Mouse (Mus musculus): ENCODE measurements around the gene Pkn3. TPM values are rescaled to one million over a fixed set of nuclear protein-coding genes. Genes with fewer than 3 reads are reported as not detected.

The Pkn3 gene
- polyA plus RNA-seq (2015; fragmentation: Nextera tagmentation; extraction: Ambion mirVana): 2.3 and 2.5 TPM in 2 replicates

GRCm38 (mm10) chr2:30077502-30078348, at the start of gene Pkn3:
TSS of gene Pkn3 (plus strand) at chr2:30077684.
- peak; percentile 69 for ATAC-seq (ENCODE audit: insufficient read depth)
- WGBS (ENCODE audit: insufficient replicate concordance): under 1% methylated on average over 53 of the region's 53 CpGs
- Histone ChIP-seq H3K9ac (peak within 1 kb of the TSS; percentile 55), H3K4me3 (replicated peaks) (peak within 1 kb of the TSS; percentile 66), H3K27me3 (no peaks in the 10 kb centered on the region), H3K4me1 (replicated peaks) (peaks cover 21% of the 10 kb centered on the region), H3K27ac (replicated peaks) (peak within 1 kb of the TSS; percentile 64), H3K4me2 (peak within 1 kb of the TSS; percentile 96), H3K36me3 (replicated peaks) (peaks cover 9% of the 10 kb centered on the region; the same call in 1 of the 2 replicates), H3K9me3 (replicated peaks) (no peaks in the 10 kb centered on the region)

GRCm38 (mm10) chr2:30032244-30032846, 45.1 kb upstream of the Pkn3 start:
- Histone ChIP-seq H3K4me3 (replicated peaks) (no peak overlapping the region), H3K9ac (no peak overlapping the region), H3K36me3 (replicated peaks) (peaks cover 40% of the 10 kb centered on the region), H3K27ac (replicated peaks) (no peak overlapping the region), H3K4me1 (replicated peaks) (no peaks in the 10 kb centered on the region), H3K4me2 (no peak overlapping the region), H3K9me3 (replicated peaks) (no peaks in the 10 kb centered on the region), H3K27me3 (no peaks in the 10 kb centered on the region)
- whole genome bisulfite sequencing (ENCODE audit: insufficient replicate concordance): 59% methylated on average over 11 of the region's 11 CpGs
- no peak for ATAC-seq (ENCODE audit: insufficient read depth)

DNA sequence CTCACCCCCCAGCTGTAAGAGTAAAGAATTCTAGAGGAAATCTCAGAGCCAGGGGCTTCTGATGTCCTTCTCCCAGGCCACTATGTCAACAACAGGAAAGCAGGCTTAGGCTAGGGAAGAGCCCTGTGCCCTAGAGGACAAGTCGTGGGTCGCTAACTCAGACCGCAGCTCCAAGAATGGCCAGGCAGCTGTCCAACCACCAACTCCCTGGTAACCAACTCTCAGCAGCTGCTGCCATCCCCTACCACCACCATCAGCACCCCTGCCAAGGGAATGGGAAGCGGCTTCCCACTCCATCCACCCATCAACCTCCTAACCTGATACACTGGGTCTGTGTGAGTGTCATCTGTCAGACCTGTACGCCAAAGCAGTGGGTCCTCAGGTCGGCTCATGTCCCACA, 44.5 kb upstream of the Pkn3 start:
- H3K9ac ChIP-seq: no peak overlapping the region
- ATAC-seq (ENCODE audit: insufficient read depth): no peak
- H3K27me3 ChIP-seq: no peaks in the 10 kb centered on the region
- no peaks in the 10 kb centered on the region for H3K9me3 ChIP-seq (replicated peaks)
- no peaks in the 10 kb centered on the region for H3K4me1 ChIP-seq (replicated peaks)
- peaks cover 33% of the 10 kb centered on the region for H3K36me3 ChIP-seq (replicated peaks)
- no peak overlapping the region for H3K4me2 ChIP-seq
- 71% methylated on average over 6 of the region's 6 CpGs for WGBS (ENCODE audit: insufficient replicate concordance)
- no peak overlapping the region for H3K4me3 ChIP-seq (replicated peaks)
- H3K27ac ChIP-seq (replicated peaks): no peak overlapping the region

DNA sequence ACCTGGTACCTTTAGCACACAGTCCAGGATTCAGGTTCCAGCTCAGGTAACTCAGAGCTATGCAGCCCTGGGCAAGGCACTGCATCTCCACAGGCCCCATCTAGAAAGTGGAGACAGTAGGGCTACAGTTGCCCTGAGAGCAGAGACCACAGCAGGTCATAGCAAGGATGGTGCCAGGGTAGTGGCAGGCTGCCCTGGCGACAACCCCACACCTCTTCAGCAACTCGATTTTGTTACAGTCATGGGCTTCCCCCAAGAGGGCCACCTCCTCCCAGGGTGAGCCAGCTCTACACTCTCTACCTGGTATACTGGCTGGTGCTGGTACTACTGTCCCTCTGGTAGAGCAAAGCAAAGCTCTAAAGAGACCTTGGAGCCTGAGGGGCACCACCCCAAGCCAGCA, 39.7 kb upstream of the Pkn3 start:
- Histone ChIP-seq H3K36me3 (replicated peaks) (no peaks in the 10 kb centered on the region), H3K4me2 (no peak overlapping the region), H3K27me3 (no peaks in the 10 kb centered on the region), H3K27ac (replicated peaks) (no peak overlapping the region), H3K4me1 (replicated peaks) (peaks cover 6% of the 10 kb centered on the region), H3K9me3 (replicated peaks) (no peaks in the 10 kb centered on the region), H3K4me3 (replicated peaks) (no peak overlapping the region), H3K9ac (no peak overlapping the region)
- WGBS (ENCODE audit: insufficient replicate concordance): 73% methylated on average over 2 of the region's 2 CpGs
- no peak for ATAC-seq (ENCODE audit: insufficient read depth)

- Histone ChIP-seq H3K9ac (no peak overlapping the region), H3K9me3 (replicated peaks) (no peaks in the 10 kb centered on the region), H3K36me3 (replicated peaks) (no peaks in the 10 kb centered on the region), H3K4me3 (replicated peaks) (no peak overlapping the region), H3K4me2 (no peak overlapping the region), H3K4me1 (replicated peaks) (peaks cover 7% of the 10 kb centered on the region), H3K27ac (replicated peaks) (no peak overlapping the region), H3K27me3 (no peaks in the 10 kb centered on the region)
- ATAC-seq (ENCODE audit: insufficient read depth): no peak
- 75% methylated on average over 10 of the region's 10 CpGs for WGBS (ENCODE audit: insufficient replicate concordance)
These were observed 39.1 kb upstream of the Pkn3 start for GRCm38 (mm10) chr2:30038370-30038769.

- no peak for ATAC-seq (ENCODE audit: insufficient read depth)
These were observed 37.8 kb upstream of the Pkn3 start for GRCm38 (mm10) chr2:30039687-30040086.

DNA sequence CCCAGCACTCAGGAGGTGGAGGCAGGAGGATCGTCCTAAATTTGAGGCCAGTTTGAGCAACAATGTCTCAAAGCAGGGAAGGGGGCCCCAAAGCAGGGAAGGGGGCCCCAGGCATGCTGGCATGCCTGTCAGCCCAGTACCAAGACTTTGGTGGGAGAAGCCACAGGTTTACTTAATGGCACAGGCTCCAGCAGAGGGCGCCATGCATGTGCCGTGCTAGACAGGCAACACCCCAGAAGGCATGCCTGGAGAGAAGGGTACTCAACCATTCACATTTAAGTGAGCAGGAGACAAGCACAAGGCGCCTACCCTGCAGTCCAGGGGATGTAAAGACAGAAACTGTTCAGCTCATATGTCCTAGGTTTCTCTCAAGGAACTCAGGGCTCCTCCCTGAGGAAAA, 35.0 kb upstream of the Pkn3 start:
- Histone ChIP-seq H3K27me3 (no peaks in the 10 kb centered on the region), H3K4me1 (replicated peaks) (peaks cover 8% of the 10 kb centered on the region), H3K4me3 (replicated peaks) (no peak overlapping the region), H3K27ac (replicated peaks) (no peak overlapping the region), H3K4me2 (no peak overlapping the region), H3K36me3 (replicated peaks) (no peaks in the 10 kb centered on the region), H3K9ac (no peak overlapping the region), H3K9me3 (replicated peaks) (no peaks in the 10 kb centered on the region)
- 7% methylated on average over 4 of the region's 4 CpGs for WGBS (ENCODE audit: insufficient replicate concordance)
- ATAC-seq (ENCODE audit: insufficient read depth): peak; percentile 37; the same call in 1 of the 2 replicates

More at GRCm38 (mm10) chr2:30039687-30040086, 37.8 kb upstream of the Pkn3 start:
- Histone ChIP-seq H3K4me3 (replicated peaks) (no peak overlapping the region), H3K4me1 (replicated peaks) (peaks cover 7% of the 10 kb centered on the region), H3K4me2 (no peak overlapping the region), H3K9me3 (replicated peaks) (no peaks in the 10 kb centered on the region), H3K36me3 (replicated peaks) (no peaks in the 10 kb centered on the region), H3K27me3 (no peaks in the 10 kb centered on the region), H3K27ac (replicated peaks) (no peak overlapping the region), H3K9ac (no peak overlapping the region)

GRCm38 (mm10) chr2:30044550-30044949, 32.9 kb upstream of the Pkn3 start:
- no peak overlapping the region for H3K27ac ChIP-seq (replicated peaks)
- WGBS (ENCODE audit: insufficient replicate concordance): 62% methylated on average over 5 of the region's 5 CpGs
- H3K9me3 ChIP-seq (replicated peaks): no peaks in the 10 kb centered on the region
- no peak overlapping the region for H3K9ac ChIP-seq
- H3K36me3 ChIP-seq (replicated peaks): no peaks in the 10 kb centered on the region
- no peak overlapping the region for H3K4me3 ChIP-seq (replicated peaks)
- H3K27me3 ChIP-seq: no peaks in the 10 kb centered on the region
- peaks cover 26% of the 10 kb centered on the region for H3K4me1 ChIP-seq (replicated peaks)
- no peak overlapping the region for H3K4me2 ChIP-seq
- no peak for ATAC-seq (ENCODE audit: insufficient read depth)

DNA sequence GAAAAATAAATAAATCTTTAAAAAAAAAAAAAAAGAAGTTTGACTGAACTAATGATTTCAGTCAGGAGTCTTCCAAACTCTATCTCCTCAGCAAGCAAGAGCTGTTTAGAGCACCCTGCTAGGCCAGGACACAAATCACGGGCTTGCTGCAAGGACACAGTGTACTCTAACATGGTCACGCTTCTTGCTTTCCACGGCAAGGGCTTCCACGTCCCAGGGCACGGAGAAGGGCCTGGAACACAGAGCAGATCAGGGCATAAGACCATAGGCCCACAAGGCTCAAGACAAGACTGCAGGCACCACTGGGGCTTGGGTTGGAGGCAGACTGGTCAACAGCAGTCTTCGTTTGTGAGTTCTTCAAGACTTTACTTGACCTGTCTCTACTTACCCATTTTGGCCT, 30.4 kb upstream of the Pkn3 start:
- no peaks in the 10 kb centered on the region for H3K9me3 ChIP-seq (replicated peaks)
- peaks cover 30% of the 10 kb centered on the region for H3K4me1 ChIP-seq (replicated peaks)
- no peak overlapping the region for H3K4me3 ChIP-seq (replicated peaks)
- H3K9ac ChIP-seq: no peak overlapping the region
- ATAC-seq (ENCODE audit: insufficient read depth): no peak
- no peak overlapping the region for H3K4me2 ChIP-seq
- H3K27ac ChIP-seq (replicated peaks): no peak overlapping the region
- 91% methylated on average over 6 of the region's 6 CpGs for WGBS (ENCODE audit: insufficient replicate concordance)
- no peaks in the 10 kb centered on the region for H3K36me3 ChIP-seq (replicated peaks)
- no peaks in the 10 kb centered on the region for H3K27me3 ChIP-seq

GRCm38 (mm10) chr2:30048101-30048501, 29.4 kb upstream of the Pkn3 start:
- no peaks in the 10 kb centered on the region for H3K9me3 ChIP-seq (replicated peaks)
- ATAC-seq (ENCODE audit: insufficient read depth): no peak
- peak overlapping the region; percentile 92 for H3K4me2 ChIP-seq
- H3K4me3 ChIP-seq (replicated peaks): peak overlapping the region; percentile 68
- peaks cover under 1% of the 10 kb centered on the region for H3K27me3 ChIP-seq
- no peaks in the 10 kb centered on the region for H3K36me3 ChIP-seq (replicated peaks)
- H3K9ac ChIP-seq: peak overlapping the region; percentile 68
- peaks cover 23% of the 10 kb centered on the region for H3K4me1 ChIP-seq (replicated peaks)
- H3K27ac ChIP-seq (replicated peaks): peak overlapping the region; percentile 88
- WGBS (ENCODE audit: insufficient replicate concordance): 40% methylated on average over 11 of the region's 11 CpGs

DNA sequence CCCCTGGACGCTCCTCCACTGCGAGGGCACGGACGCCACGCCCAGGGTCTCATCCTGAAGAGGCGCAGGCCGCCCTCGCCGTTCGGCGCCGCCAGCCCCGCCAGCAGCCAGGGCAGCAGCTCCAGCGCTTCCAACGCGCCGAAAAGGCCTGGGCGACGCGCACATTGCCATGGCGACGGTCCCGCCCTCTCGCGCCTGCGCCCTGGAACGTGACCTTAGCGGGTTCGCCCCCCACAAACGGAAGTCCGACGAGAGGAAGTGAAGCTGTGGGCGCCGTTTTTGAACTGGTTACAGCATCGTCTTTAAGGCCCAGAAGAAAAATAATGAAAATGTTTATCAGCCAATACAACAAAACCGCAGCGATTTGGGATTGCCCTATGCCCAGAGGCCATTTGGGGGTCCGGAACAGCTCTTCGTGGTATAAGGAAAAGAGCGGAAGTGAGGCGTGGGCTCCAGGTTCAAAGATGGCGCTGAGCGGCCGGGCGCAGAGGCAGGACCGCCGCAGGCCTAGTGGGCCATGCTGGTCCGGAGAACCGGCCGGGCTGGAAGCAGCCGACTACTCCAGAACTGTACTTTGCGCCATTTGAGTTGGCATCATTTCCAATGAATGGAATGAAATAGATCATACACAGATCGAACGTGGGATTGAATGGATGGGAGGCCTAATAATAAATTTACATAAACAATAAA, 28.6 kb upstream of the Pkn3 start, which contains the start of gene Wdr34:
TSS of gene Wdr34 (minus strand) at position 183 of the 690 bp plus-strand sequence.
- under 1% methylated on average over 54 of the region's 54 CpGs for whole genome bisulfite sequencing (ENCODE audit: insufficient replicate concordance)
- peak; percentile 95 for ATAC-seq (ENCODE audit: insufficient read depth)
- no peaks in the 10 kb centered on the region for H3K9me3 ChIP-seq (replicated peaks)
- H3K27ac ChIP-seq (replicated peaks): peak within 1 kb of the TSS; percentile 88
- H3K4me2 ChIP-seq: peak within 1 kb of the TSS; percentile 92
- peak within 1 kb of the TSS; percentile 68 for H3K4me3 ChIP-seq (replicated peaks)
- peaks cover 7% of the 10 kb centered on the region for H3K27me3 ChIP-seq
- peak within 1 kb of the TSS; percentile 68 for H3K9ac ChIP-seq
- no peaks in the 10 kb centered on the region for H3K36me3 ChIP-seq (replicated peaks)
- H3K4me1 ChIP-seq (replicated peaks): peaks cover 23% of the 10 kb centered on the region
